Mouse (Mus musculus) kidney, adult 9 months (tissue): Measurements from ENCODE around the gene Birc5.
"Not testable (repeated sequence)": the region's sequence is repeated elsewhere in the genome, so short reads cannot be mapped to it uniquely, and the experiment has no call there.

ENCODE experiments used
- DNase-seq: peaks from one replicate; pipeline ENCODE4 v3.0.0; 2022

Gene Birc5

GRCm38 (mm10) chr11:117827386-117827785, 21.7 kb upstream of the Birc5 start:
- no peak for DNase-seq

DNA sequence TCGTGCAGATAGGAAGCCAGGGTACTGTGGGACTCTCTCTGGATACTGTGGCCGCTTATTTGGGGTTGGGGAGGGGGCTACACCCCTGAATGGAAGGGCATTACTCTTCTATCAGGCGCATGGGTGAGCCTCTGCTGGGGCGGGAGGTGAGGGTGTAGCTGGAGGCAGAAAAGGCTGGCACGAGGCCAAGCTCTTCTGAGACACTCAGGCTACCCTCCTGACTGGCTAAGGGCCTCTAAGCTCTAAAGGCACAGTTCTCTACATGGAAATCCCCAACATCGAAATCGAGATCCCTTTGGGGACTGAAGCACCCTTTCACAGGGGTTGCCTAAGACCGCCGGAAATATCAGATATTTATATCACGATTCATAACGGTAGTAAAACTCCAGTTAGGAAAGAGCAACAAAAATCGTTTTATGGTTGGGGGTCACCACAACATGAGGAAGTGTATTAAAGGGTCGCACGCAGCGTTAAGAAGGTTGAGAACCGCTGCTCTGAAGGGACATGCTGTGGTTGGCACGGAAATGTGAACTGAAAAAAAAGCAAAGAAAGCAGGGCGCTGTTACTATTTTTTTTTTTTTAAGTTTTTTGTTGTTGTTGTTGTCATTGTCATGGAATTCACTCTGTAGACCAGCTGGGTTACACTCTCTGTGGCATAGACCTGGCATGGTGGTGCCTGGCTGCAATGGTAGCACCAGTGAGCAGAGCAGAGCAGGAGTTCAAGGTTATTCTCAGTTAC, 20.7 kb upstream of the Birc5 start:
- peak; percentile 62 for DNase-seq

GRCm38 (mm10) chr11:117828888-117829604, 20.0 kb upstream of the Birc5 start:
- peak; percentile 72 for DNase-seq

- DNase-seq: peak; percentile 97
Measured at GRCm38 (mm10) chr11:117829671-117830215, 19.3 kb upstream of the Birc5 start.

DNA sequence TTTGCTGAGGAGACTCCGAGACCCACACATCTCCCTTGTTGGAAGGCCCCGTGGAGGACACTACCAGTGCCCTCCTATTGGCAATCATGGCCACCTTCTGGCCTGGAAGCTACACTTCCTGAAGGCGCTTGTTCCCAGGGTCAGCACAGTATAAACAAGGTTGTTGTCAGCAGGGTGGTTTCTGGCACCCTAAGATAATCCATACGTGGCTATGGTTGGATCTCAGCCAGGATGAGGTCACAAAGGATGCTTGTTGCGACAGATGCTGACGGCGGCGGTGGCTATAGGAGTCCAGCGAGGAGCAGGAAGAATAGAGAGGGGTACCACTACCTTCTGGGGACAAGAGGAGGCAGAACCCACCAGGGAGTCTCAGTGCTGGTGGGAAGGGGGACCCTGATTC, 18.6 kb upstream of the Birc5 start:
- no peak for DNase-seq

DNA sequence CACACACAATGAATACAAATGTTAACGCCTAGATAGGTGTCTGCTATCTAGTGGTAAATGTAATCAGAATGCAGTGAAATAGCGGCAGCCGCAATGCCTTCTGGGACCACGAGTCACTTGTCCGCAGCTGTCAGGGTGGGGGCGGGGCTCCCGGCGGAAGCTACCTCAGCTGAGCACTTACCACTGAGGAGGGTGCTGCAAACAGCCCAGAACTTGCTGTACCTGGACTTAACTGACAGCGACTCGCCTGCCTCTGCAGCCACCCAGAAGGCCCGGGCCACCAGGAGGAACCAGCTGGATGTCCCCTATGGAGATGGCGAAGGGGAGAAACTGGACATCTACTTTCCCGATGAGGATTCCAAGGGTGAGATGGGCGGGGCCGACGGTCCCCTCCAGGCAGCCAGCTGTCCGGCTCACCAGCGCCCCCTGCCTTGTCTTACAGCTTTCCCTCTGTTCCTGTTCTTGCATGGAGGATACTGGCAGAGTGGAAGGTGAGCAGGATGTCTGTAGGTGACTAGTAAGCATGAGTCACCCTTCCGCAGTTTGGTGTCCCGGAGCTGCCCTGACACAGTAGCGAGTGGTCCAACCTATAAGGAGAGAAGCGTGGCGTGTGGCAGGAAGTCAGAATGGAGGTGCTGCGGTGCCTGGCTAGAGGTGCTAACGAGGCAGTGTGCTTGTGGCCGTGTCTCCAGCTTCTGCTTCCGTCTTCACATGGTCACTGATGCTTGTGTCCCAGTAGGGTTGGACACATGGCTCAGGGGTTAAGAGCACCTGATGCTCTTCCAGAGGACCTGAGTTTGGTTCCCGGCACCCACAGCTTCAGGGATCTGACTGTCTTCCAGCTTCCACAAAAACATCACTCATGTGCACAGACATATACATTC, 16.7 kb upstream of the Birc5 start:
- DNase-seq: peak; percentile 80

GRCm38 (mm10) chr11:117833509-117833908, 15.5 kb upstream of the Birc5 start:
- not testable (repeated sequence) for DNase-seq

GRCm38 (mm10) chr11:117834086-117834485, 15.0 kb upstream of the Birc5 start:
- peak; percentile 92 for DNase-seq

- DNase-seq: peak; percentile 69
Measured at GRCm38 (mm10) chr11:117836306-117836705, 12.7 kb upstream of the Birc5 start.

DNA sequence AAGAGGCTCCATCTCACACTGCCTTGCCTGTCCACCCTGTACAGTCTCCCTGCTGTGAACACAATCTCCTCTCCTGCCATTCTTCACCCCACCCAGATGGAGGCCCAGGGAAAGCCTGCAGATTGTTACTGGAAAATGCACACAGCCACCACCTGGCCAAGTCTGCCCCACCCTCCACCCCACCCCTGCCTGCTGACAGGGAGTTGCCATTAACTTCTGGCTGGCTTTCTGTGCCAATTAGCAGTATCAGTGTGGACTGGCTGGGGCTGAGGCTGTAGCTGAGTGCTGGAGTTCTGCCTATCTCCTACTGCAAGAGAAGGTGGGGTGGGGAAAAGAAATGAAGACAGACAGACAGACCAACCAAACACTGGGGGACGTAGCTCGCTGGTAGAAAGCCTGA, 10.5 kb upstream of the Birc5 start:
- peak; percentile 69 for DNase-seq

GRCm38 (mm10) chr11:117839021-117839420, 10.0 kb upstream of the Birc5 start:
- no peak for DNase-seq

- no peak for DNase-seq
Measured at GRCm38 (mm10) chr11:117840910-117841309, 8.1 kb upstream of the Birc5 start.

GRCm38 (mm10) chr11:117843434-117843833, 5.6 kb upstream of the Birc5 start:
- no peak for DNase-seq

GRCm38 (mm10) chr11:117844997-117845396, 4.1 kb upstream of the Birc5 start:
- peak; percentile 91 for DNase-seq

DNA sequence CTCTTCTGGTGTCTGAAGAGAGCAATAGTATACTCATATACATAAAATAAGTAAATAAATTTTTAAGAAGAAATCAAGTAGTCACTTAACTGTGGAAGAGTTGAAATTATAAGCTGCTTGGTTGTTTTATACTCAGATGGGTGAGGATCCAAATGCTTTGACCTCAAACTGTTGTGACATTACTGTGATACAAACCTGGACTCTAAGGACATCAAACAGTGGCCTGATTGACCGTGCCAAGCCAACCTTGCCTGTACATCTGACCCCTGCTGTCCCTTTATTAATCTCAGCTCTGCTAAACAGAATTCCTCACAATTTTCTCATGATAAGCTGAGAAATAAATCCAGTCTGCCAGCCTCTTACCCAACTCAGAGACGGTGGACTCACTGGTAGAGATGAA, 3.4 kb upstream of the Birc5 start:
- no peak for DNase-seq

DNA sequence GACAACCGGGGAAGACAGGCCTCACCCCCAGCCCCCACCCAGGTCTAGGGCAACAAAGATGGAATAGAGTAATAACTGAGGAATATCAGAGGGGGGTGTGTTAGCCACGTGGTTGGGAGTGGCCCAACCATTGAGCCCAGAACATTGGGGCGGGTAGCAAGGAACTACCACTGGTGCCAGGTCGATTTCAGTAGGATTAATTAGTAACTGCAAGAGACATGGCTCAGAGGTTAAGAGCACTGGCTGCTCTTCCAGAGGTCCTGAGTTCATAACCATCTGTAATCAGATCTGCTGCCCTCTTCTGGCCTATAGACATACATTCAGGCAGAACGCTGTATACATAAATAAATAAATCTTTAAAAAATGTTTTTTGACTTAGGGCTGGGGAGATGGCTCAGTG, 2.4 kb upstream of the Birc5 start:
- DNase-seq: peak; percentile 91

GRCm38 (mm10) chr11:117847593-117848215, 1.3 kb upstream of the Birc5 start:
- DNase-seq: peak; percentile 56

GRCm38 (mm10) chr11:117848271-117848984, 623 bp upstream of the Birc5 start:
- no peak for DNase-seq

DNA sequence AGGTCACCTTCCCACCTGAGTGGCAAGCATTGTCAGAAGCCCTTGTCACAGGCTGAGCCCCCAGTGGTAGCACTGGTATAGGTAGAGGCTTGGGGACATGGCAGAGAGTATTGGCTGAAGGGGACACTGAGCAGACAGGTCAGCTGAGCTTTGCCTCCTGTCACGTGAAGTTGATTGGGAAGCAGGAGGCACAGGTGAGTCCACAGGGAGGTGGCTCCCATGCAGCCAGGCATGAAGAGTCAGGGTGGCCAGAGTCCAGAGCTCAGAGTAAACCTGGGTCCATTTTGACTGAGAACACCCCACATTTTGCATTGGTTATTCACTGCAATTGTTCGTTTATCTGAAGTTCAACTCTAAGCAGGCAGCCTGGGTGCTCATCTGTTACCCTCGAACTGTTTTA, 3.8 kb downstream of the Birc5 start:
- DNase-seq: no peak

GRCm38 (mm10) chr11:117854241-117854640, 5.2 kb downstream of the Birc5 start:
- no peak for DNase-seq

DNA sequence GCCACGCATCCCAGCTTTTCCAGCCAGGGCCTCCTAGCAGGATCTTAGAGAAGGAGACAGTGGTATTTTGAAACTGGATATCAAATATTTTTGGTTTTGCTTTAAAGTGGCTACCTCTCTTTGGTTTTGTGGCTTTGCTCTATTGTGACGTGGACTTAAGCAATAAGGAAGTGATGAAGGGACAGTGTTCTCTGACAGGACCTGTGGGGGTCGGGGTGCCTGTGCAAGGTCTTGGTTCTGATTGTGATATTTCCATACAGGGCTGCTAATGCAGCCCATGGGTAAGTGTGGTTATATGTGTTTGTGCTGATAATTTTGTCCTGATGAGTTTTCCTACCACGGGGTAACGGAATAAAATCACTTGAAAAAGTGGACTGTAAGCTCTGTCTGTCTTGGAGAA, 6.3 kb downstream of the Birc5 start:
- DNase-seq: no peak

GRCm38 (mm10) chr11:117855975-117856374, 6.9 kb downstream of the Birc5 start:
- DNase-seq: no peak
